Mouse (Mus musculus): Measurements from ENCODE around the gene Zfp605. TPM values are rescaled to one million over a fixed set of nuclear protein-coding genes. Genes with fewer than 3 reads are reported as not detected.

Gene Zfp605
- total RNA-seq (2023), result 4.2 TPM

DNA sequence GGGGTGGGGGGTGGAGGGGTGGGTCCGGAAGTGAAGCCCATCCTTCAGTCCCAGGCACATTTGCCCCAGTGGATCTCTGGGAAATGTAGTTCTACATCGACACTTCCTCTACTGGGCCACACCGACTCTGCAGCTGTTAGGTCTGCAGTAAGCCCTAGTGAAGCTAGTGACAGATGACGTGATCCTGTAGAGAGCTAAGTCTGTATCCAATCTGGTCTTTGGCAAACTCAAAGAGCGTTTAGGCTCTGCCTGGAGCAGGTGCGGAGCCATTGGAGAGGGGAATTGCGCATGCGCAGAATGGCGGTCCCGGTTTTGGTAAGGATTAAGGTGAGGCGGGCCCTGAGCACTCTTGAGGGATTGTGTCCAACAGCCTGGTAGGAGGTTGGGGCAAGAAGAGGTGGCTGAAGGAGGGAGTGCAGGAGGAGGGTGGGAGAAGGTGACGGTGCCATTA, at the start of gene Zfp605:
Zfp605 (plus strand) TSS at position 102 of the 451 bp plus-strand sequence.

DNA sequence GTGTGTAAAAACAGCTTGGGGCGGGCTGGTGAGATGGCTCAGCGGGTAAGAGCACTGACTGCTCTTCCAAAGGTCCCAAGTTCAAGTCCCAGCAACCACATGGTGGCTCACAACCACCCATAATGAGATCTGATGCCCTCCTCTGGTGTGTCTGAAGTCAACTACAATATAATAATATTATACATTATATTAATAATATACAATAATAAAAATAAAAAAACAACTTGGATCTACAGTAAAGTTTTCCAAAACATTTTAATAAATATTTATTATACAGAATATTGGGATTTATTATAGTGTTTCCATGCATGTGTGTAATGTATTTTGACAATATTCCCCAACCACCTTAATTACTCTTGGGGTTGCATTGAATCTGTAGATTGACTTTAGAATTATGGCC, 37.5 kb upstream of the Zfp605 start, which contains the start of gene Gm17655:
Gm17655 (minus strand) TSS at position 101 of the 400 bp plus-strand sequence.

DNA sequence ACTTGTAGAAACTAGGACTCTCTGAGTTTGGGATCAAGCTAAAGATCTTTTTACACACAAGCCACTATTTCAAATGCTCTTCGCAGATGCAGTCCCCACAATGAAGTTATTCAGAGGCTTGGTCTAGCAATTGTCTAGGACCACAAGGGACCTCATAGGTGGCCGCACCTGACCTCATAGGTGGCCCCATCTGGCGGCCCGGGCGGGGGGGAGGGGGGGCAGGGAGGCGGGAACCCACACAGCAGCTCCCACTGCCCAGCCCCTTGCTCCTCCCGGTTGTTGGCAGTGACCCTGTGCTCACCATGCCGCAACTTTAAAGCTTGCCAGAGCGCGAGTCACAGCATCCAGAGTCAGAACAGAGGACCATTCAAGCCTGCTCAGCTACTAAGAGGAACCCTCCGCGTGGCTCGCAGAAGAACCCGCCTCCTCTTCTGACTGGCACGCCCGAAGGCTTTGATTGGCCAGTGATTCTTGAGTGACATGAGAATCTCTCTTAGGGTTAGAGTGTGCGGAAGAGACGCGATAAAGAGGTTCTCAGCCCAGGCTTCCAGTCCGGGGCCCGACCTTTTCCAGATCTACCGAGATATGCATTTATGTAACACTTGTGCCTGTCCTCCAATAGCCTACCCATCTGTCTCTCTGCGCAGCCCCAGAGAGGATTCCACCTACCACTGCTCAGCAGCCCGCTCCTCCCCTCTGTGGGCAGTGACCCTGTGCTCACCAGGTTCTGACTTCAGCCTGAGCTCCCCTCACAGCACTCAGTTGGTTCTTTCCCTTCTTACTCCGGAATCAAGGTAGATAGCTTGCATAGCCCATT, 15.7 kb upstream of the Zfp605 start, which contains the start of gene Gm35315:
Gm35315 (minus strand) TSS at position 391 of the 817 bp plus-strand sequence.

DNA sequence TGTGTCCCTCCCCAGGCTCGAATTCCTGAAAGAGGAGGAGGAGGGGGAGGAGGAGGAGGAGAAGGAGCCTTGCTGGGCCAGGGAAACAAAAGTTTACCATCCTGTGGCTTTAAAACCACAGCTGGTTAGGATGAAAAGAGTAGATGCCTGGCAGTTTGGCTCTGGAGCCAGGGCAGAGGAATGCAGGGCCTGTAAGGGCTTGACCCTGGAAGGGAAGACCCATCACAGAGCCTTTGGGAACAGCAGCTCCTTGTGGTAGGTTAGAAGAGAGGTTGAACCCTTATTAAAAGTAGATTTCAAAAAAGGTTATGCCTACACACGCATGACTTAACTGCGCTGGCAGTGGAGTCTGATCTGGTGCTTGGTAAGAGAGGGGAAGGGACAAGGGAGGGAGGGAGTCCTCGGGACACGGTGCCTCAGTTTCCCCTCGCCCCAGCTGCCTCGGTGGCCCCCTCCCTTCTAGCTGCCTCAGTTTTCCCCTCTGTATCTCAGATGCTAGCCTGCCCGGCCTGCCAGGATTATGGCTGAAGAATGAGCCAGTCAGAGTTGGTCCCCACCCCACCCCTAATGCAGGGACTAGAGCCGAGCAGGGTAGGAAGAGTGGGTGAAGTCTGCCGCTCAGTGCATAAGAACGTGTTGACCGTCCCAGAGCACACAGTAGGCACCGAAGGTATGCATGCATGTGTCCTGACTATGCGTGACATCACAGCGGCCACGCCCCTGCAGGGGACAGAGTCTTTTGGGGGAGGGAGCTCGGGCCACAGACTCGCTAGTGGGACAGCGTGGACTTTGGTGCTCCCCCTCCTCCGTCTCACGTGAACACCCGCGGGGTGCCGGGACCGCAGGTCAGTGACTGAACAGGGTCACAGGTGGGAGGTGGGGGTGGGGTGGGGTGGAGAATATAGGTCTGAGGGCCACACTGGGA, 10.0 kb upstream of the Zfp605 start, which contains the start of gene Plcxd1:
Plcxd1 (plus strand) TSS at position 314 of the 925 bp plus-strand sequence.

DNA sequence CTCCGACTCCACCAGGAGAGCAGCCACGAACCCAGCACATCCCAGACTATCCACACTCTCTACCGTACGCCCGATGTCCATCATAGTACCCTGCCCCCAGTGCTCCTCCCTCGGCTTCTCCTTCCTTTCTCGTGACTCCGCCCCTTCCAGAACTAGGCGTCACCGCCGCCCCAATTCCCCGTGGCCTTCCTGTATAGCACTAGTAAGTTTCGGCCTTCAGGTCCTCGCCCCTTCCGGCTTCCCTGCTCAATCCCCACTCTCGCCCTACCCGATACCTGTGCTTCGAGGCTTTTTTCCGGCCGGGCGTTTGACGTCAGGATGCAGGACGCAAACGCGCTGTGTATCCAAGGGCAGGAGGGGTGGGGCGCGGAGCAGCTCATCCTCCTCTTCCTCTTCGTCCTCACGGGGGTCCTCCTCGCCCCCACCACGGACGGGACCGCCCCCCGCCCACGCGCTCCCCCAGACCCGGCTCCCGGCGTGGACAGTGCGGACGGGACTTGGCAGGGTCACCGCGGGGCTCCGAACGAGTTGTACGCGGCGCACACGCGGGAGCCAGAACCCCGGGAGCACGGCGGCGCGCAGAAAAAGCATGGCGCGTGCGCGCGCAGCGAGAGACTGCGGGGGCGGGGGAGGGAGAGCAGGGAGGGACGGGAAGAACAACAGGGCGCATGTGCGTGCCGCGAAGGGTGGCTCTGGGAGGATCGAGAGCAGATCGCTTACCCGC, 2.1 kb upstream of the Zfp605 start, which contains the start of gene Gtpbp6:
Gtpbp6 (minus strand) TSS at position 617 of the 724 bp plus-strand sequence.

DNA sequence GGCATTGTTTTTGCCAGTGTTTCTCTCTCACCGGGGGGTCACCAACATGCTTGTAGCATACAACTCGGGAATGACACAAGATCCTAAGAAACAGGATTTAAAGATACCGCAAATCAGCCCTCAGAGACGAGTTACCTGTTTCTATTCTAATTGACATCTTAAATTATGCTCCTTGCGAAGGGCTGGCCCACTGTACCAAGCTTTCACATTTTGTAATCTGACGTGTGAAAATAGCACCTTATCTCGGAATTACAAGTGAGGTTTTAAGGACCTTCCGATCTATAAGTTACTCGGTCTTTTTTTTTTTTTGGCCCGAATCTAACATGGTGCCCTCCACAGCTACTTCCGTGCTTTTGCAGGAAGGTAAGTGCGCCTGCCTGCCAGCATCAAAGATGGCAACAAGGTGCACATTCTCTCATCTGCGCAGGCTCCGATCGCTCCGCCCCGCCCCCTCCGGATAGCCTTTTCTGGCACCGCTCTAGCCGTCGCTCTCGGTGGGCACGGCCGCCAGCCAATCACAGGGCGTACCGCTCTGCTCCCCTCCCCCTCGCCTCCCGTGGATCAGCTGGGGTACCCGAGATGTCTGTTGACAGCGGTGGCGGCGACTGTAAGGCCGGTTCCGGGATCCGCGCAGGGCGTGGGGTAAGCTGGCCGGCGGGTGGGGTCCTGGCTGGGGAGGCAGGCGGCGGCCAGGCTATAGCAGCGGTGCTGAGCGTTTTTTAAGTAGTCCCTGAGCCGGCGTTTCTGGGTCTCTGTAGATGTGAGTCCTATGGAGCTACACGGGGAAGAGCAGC, 25.6 kb downstream of the Zfp605 start, which contains the start of gene Chfr:
Chfr (plus strand) TSS at position 550 of the 794 bp plus-strand sequence.

DNA sequence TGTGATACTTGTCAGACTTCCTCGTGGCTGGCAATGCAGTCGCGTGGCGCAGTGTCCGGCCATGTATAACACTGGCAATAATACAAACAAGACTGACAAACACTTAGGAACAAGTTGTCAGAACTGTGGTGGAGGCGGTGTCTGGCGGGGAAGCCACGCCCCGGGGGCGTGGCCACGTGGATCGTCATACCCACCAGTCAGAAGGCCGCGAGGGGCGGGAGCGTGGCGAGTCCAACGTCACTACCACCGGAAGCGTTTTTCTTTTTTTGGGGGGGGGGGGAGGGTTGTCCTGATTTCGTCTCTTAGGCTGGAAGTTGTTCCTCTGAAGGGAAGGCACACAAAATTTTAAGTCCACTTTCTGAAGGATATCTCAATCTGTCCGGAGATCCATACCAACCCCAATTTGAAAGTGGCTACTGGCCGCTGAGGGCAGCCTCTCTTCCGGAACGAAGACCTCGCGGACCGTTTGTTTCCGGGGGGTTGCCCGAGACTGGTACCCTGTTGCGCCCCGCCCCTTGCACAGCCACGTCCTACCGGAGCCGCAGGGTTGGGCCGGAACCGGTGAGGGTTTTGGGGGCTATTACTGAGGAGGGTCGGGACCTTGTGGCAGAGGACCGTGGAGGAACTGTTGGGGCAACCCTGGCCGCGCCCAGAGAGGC, 66.6 kb downstream of the Zfp605 start, which contains the start of gene Golga3:
Golga3 (plus strand) TSS at position 340 of the 659 bp plus-strand sequence.

Other genes with a start within 250 kb of the Zfp605 start
- gene Gm15446, start 186.7 kb upstream of the Zfp605 start, total RNA-seq (2023), result 18.3 TPM
- gene Zfp932, start 113.6 kb upstream of the Zfp605 start, total RNA-seq (2023), result 28.4 TPM
- 18.9 TPM for gene Gm17655, start 37.6 kb upstream of the Zfp605 start, total RNA-seq (2023)
- 1.0 TPM for gene Gm35315, start 15.7 kb upstream of the Zfp605 start, total RNA-seq (2023)
- 0.56 TPM for gene Plcxd1, start 10.1 kb upstream of the Zfp605 start, total RNA-seq (2023)
- gene Gtpbp6, start 1.9 kb upstream of the Zfp605 start, total RNA-seq (2023), result 139 TPM
- gene Chfr, start 25.8 kb downstream of the Zfp605 start, total RNA-seq (2023), result 90.4 TPM
- gene Golga3, start 66.6 kb downstream of the Zfp605 start, total RNA-seq (2023), result 43.0 TPM
- 57.6 TPM for gene Ankle2, start 120.9 kb downstream of the Zfp605 start, total RNA-seq (2023)
- gene Pgam5, start 159.8 kb downstream of the Zfp605 start, total RNA-seq (2023), result 37.0 TPM
- 4.1 TPM for gene Pxmp2, start 176.1 kb downstream of the Zfp605 start, total RNA-seq (2023)
- gene Pole, start 176.2 kb downstream of the Zfp605 start, total RNA-seq (2023), result 4.7 TPM
- gene P2rx2, start 233.1 kb downstream of the Zfp605 start, total RNA-seq (2023), result 0.27 TPM
- not detected for gene Lrcol1, start 234.6 kb downstream of the Zfp605 start, total RNA-seq (2023)

All from CD4-positive naive resting alpha-beta T cell, adult 57 days (primary cell).